Mouse (Mus musculus): ENCODE results near the gene Dcaf8.

The Dcaf8 gene

GRCm38 (mm10) chr1:172148279-172148954 lies 533 bp downstream of the Dcaf8 start:
- DNase-seq: peak; percentile 46 to 71

- no peak for DNase-seq
These were observed 1.3 kb downstream of the Dcaf8 start for GRCm38 (mm10) chr1:172148955-172149815.

- DNase-seq: no peak
These were observed 6.7 kb downstream of the Dcaf8 start for GRCm38 (mm10) chr1:172154536-172154935.

- DNase-seq: no peak
These were observed 7.6 kb downstream of the Dcaf8 start for GRCm38 (mm10) chr1:172155518-172155917.

- no peak for DNase-seq
These were observed 12.1 kb downstream of the Dcaf8 start for GRCm38 (mm10) chr1:172159970-172160369.

- DNase-seq: no peak
These were observed 12.6 kb downstream of the Dcaf8 start for GRCm38 (mm10) chr1:172160508-172160907.

- DNase-seq: peak; percentile 54 to 55
These were observed 14.1 kb downstream of the Dcaf8 start for GRCm38 (mm10) chr1:172162009-172162408.

GRCm38 (mm10) chr1:172162959-172163358 lies 15.1 kb downstream of the Dcaf8 start:
- peak; percentile 67 to 72 for DNase-seq

GRCm38 (mm10) chr1:172167911-172168310 lies 20.0 kb downstream of the Dcaf8 start:
- DNase-seq: peak; percentile 37 to 85

- no peak for DNase-seq
These were observed 21.9 kb downstream of the Dcaf8 start for GRCm38 (mm10) chr1:172169809-172170208.

- DNase-seq: no peak
These were observed 24.5 kb downstream of the Dcaf8 start for GRCm38 (mm10) chr1:172172381-172172780.

GRCm38 (mm10) chr1:172173181-172173580 lies 25.3 kb downstream of the Dcaf8 start:
- no peak for DNase-seq

GRCm38 (mm10) chr1:172177791-172178190 lies 29.9 kb downstream of the Dcaf8 start:
- no peak for DNase-seq

- peak in 1 of 2 experiments; percentile 36 for DNase-seq
These were observed 31.2 kb downstream of the Dcaf8 start for GRCm38 (mm10) chr1:172179102-172179501.

GRCm38 (mm10) chr1:172180881-172181280 lies 33.0 kb downstream of the Dcaf8 start:
- DNase-seq: no peak

- DNase-seq: no peak
These were observed 33.9 kb downstream of the Dcaf8 start for GRCm38 (mm10) chr1:172181777-172182176.

GRCm38 (mm10) chr1:172183056-172183455 lies 35.2 kb downstream of the Dcaf8 start:
- DNase-seq: no peak

GRCm38 (mm10) chr1:172183915-172184314 lies 36.0 kb downstream of the Dcaf8 start:
- DNase-seq: no peak

- DNase-seq: no peak
These were observed 38.8 kb downstream of the Dcaf8 start for GRCm38 (mm10) chr1:172186401-172187289.

- peak in 1 of 2 experiments; percentile 65 for DNase-seq
These were observed 41.0 kb downstream of the Dcaf8 start for GRCm38 (mm10) chr1:172188891-172189290.

- DNase-seq: no peak
These were observed 43.7 kb downstream of the Dcaf8 start for GRCm38 (mm10) chr1:172191578-172191977.

GRCm38 (mm10) chr1:172192217-172192616 lies 44.3 kb downstream of the Dcaf8 start:
- no peak for DNase-seq

GRCm38 (mm10) chr1:172194435-172194834 lies 46.6 kb downstream of the Dcaf8 start:
- DNase-seq: no peak

Data from kidney, postnatal 36 days (tissue).